Mouse (Mus musculus) ES-E14 (cell line): ENCODE measurements around the gene Ccdc85a. TPM values are rescaled to one million over a fixed set of nuclear protein-coding genes. Genes with fewer than 3 reads are reported as not detected.

Experiments
- DNase-seq: peaks from one replicate; pipeline ENCODE4 v3.0.0-alpha.2; 2013; ENCODE audit warnings: low read depth, low spot score
- H3K27ac ChIP-seq: 2 replicates; pipeline ENCODE4 v1.5.1; 2012; ENCODE audit warnings: low read depth, mild to moderate bottlenecking, low read length, moderate library complexity, mixed read lengths; ENCODE audit not compliant: poor library complexity, insufficient read depth, severe bottlenecking
- H3K36me3 ChIP-seq: 2 replicates; pipeline ENCODE4 v1.6.1; 2012; ENCODE audit warnings: mild to moderate bottlenecking, low read length, moderate library complexity, mixed read lengths; ENCODE audit not compliant: control insufficient read depth, poor library complexity, insufficient read depth, severe bottlenecking
- H3K4me1 ChIP-seq, 2 experiments: fragments of 150-350 bp in 1 of 2; sonication (generic) in 1 of 2; 2 replicates each; pipeline ENCODE4 v1.6.1; 2012; ENCODE audit warnings: low read length in 2 of 2, mild to moderate bottlenecking in 1 of 2, mixed read lengths in 1 of 2; ENCODE audit not compliant: control insufficient read depth in 2 of 2, insufficient read depth in 2 of 2, poor library complexity in 1 of 2
- H3K4me3 ChIP-seq, 2 experiments: fragments of 150-350 bp in 1 of 2; sonication (generic) in 1 of 2; 2 replicates each; pipeline ENCODE4 v1.5.1; 2012; ENCODE audit warnings: low read length in 2 of 2, low read depth in 1 of 2, mild to moderate bottlenecking in 1 of 2, mixed read lengths in 1 of 2; ENCODE audit not compliant: insufficient read depth in 1 of 2, poor library complexity in 1 of 2, severe bottlenecking in 1 of 2
- H3K9ac ChIP-seq: 2 replicates; pipeline ENCODE4 v1.6.1; 2012; ENCODE audit warnings: low read depth, mild to moderate bottlenecking, low read length, mixed read lengths; ENCODE audit not compliant: poor library complexity, insufficient read depth, severe bottlenecking
- H3K9me3 ChIP-seq: fragments of 150-350 bp; sonication (generic); 2 replicates; pipeline ENCODE4 v1.6.1; 2012; ENCODE audit warnings: low read depth, mild to moderate bottlenecking, low read length; ENCODE audit not compliant: control insufficient read depth, insufficient read depth
- CHD2 ChIP-seq: IDR thresholded peaks from 2 replicates; pipeline ENCODE4 v1.6.1; 2014; ENCODE audit warnings: mild to moderate bottlenecking, low read depth, low read length, inconsistent platforms
- HCFC1 ChIP-seq: IDR thresholded peaks from 2 replicates; pipeline ENCODE4 v1.6.1; 2012; ENCODE audit warnings: low read length, inconsistent platforms, borderline replicate concordance; ENCODE audit not compliant: insufficient read depth
- MAFK ChIP-seq: IDR thresholded peaks from 2 replicates; pipeline ENCODE4 v1.6.1; 2014; ENCODE audit warnings: mild to moderate bottlenecking, low read depth, low read length, inconsistent platforms; ENCODE audit not compliant: insufficient read depth
- ZC3H11A ChIP-seq: IDR thresholded peaks from 2 replicates; pipeline ENCODE4 v1.6.1; 2012; ENCODE audit warnings: low read depth, mild to moderate bottlenecking, inconsistent platforms, low read length, borderline replicate concordance
- ZNF384 ChIP-seq: IDR thresholded peaks from 2 replicates; pipeline ENCODE4 v1.6.1; 2012; ENCODE audit warnings: low read depth, low read length, inconsistent platforms
- in situ Hi-C, 2 experiments: fragments of 600-800 bp; cut with MboI; formaldehyde crosslinking; loops; one replicate each; pipeline ENCODE4 v1.15.1; 2025; ENCODE audit warnings: low sequenced_read_pairs in 2 of 2, inconsistent platforms in 1 of 2; ENCODE audit not compliant: unreplicated experiment in 2 of 2
- total RNA-seq: library from RNA; depleted of rRNA; stranded (reverse); fragments of 300-350 nt; gene quantifications from 2 replicates; pipeline ENCODE4 v1.2.3, GENCODE M21; 2012

Ccdc85a gene
- total RNA-seq, 1 experiment = 1.7 TPM

DNA sequence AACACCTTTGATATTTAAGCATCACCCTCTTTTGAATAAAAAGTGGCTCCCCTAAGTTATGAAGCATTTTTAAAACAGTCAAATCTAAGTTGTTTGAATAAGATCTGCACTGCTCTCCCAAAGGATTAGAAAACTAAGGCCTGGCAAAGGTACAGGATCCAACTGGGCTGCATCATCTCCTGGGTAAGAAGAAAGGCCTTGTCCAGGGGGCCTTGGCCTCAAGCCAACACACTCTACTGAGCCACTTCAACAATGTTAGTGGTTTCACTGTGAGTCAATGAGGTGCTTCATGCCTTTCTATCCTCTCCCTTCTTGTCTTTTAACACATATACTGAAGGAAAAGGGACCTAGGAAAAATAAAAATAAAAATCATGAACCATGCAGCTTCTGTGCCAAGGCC, 87.1 kb downstream of the Ccdc85a start:
- H3K36me3 ChIP-seq = no peaks in the 10 kb centered on the region

DNA sequence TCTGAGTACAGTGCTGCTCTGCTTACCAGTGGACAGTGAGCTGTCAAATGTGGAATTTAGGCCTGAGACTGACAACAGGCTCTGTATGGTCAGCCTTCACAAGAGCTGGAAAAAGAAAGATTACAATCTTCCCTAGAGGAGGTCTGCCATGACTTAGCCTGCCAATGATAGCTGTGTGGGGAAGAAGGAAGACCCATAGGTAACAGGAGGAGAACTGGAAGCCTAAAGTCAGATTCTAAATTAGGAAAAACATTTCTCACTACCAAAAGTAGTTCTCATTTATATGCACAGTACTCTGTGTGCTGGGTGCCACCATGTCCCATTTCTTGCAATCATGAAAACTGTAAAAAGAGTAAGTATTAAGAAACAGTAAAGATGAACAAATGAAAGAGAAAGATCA, 90.8 kb downstream of the Ccdc85a start:
- Histone ChIP-seq H3K4me3 (no peak overlapping the region), H3K36me3 (no peaks in the 10 kb centered on the region), H3K4me1 (no peaks in the 10 kb centered on the region), H3K9ac (no peak overlapping the region), H3K9me3 (no peaks in the 10 kb centered on the region), H3K27ac (no peak overlapping the region)
- no peak for DNase-seq
- TF ChIP-seq HCFC1 (no peak), CHD2 (no peak), ZNF384 (no peak), MAFK (no peak)
- in situ Hi-C loops = no loop called here

More for the DNA sequence above, 87.1 kb downstream of the Ccdc85a start:
- Histone ChIP-seq H3K4me3 (no peak overlapping the region), H3K9ac (no peak overlapping the region), H3K9me3 (no peaks in the 10 kb centered on the region), H3K4me1 (no peaks in the 10 kb centered on the region), H3K27ac (no peak overlapping the region)
- TF ChIP-seq HCFC1 = no peak
- no peak for TF ChIP-seq CHD2
- no peak for TF ChIP-seq ZNF384
- no peak for DNase-seq
- in situ Hi-C loops = no loop called here

DNA sequence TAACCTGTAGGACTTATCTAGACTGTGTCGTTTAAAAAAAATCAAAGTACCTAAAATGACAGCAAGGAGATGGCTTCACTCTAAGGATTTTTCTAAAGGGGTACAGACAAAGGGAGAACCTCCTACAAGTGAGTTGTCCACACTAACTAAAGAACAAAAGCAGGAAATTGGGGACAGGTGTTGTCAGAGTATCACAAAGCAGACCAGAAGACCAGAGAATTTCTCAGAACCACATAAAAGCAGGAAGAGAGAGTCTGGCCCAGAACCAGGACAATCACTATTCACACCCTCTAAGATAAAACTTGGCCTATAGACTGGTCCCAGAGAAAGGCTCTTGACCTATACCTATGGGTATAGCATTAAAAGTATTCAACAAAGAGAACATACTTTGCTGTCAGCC, 92.8 kb downstream of the Ccdc85a start:
- H3K4me3 ChIP-seq = no peak overlapping the region
- no peak for TF ChIP-seq CHD2
- TF ChIP-seq ZNF384 = no peak
- TF ChIP-seq HCFC1 = no peak
- no peak for TF ChIP-seq ZC3H11A
- no peak for TF ChIP-seq MAFK
- H3K36me3 ChIP-seq = no peaks in the 10 kb centered on the region
- in situ Hi-C loops = no loop called here
- no peaks in the 10 kb centered on the region for H3K9me3 ChIP-seq
- no peak overlapping the region for H3K9ac ChIP-seq
- no peaks in the 10 kb centered on the region for H3K4me1 ChIP-seq
- no peak for DNase-seq
- no peak overlapping the region for H3K27ac ChIP-seq

DNA sequence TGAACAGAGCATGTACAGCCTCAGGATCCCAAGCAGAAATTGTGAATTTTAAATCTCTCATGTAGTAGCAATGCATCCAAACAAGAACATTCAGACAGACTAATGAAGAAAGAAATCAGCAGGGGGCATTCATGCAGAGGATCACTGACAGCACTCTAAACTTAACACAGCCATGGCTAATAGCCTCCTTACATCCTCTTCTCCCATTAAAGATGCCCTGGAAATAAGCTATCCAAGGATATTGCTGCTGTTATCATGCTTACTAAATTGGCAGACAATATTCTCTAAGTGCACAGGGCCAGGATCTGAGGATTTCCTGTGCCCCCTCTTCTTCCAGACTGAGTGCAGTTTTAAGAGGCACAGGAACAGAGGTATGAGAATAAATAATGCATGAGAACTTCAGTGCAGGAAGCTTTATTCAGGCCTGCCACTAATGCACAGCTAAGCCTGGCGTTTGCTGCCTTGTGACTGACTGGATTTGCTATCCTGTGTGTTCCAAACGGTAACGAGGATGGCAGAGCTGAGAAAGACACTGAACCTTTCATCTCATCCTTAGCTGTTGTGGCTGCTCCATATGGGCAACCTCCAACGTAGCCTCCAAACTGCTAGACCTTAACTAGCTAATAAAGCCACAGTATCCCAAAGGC, 99.9 kb downstream of the Ccdc85a start:
- in situ Hi-C loops = no loop called here
- H3K9ac ChIP-seq = no peak overlapping the region
- no peaks in the 10 kb centered on the region for H3K9me3 ChIP-seq

DNA sequence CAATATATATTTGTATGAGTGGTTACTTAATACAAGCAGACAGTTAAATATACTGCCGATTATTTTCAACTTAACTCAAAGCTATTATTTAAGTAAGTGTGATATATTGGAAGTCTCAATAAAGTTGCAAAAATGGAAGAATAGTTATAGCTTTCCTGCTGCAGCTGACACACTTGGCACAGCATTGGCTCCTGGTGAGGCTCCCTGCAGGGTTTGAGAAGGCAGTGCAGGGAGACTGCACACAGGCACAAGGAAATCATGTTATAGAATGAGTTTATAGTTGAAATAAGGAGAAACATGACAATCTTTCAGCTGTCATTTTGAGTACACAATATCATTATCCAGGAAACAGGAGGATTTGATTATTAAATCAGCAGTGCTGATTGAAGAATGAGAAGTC, 107.0 kb downstream of the Ccdc85a start:
- Histone ChIP-seq H3K9me3 (no peaks in the 10 kb centered on the region), H3K9ac (no peak overlapping the region), H3K4me3 (no peak overlapping the region), H3K36me3 (no peaks in the 10 kb centered on the region), H3K4me1 (no peaks in the 10 kb centered on the region), H3K27ac (no peak overlapping the region)
- TF ChIP-seq CHD2 = no peak
- no peak for TF ChIP-seq ZC3H11A
- no peak for TF ChIP-seq ZNF384
- TF ChIP-seq MAFK = no peak
- in situ Hi-C loops = no loop called here
- no peak for DNase-seq

More for the DNA sequence above, 99.9 kb downstream of the Ccdc85a start:
- Histone ChIP-seq H3K27ac (no peak overlapping the region), H3K4me3 (no peak overlapping the region), H3K4me1 (no peaks in the 10 kb centered on the region), H3K36me3 (no peaks in the 10 kb centered on the region)
- TF ChIP-seq ZC3H11A (no peak), MAFK (no peak), ZNF384 (no peak), HCFC1 (no peak), CHD2 (no peak)
- no peak for DNase-seq
